Mouse (Mus musculus) intestine, embryonic 14.5 days (tissue): ENCODE results near the gene Laptm5. TPM values are rescaled to one million over a fixed set of nuclear protein-coding genes. Genes with fewer than 3 reads are reported as not detected.

Experiments used
- ATAC-seq: fragments of 200-750 bp; cut with Nextera tagmentation; replicated peaks from 2 replicates; pipeline ENCODE4 v1.8.0; 2017; ENCODE audit warnings: low read depth, moderate number of reproducible peaks, moderate TSS enrichment, moderate library complexity; ENCODE audit not compliant: low FRiP score, low TSS enrichment
- DNase-seq: peaks from one replicate; pipeline ENCODE4 v3.0.0-alpha.2; 2018; ENCODE audit warnings: low spot score
- H3K27ac ChIP-seq: fragments of 300-500 bp; sonication (generic); 2 replicates; pipeline ENCODE4 v1.5.1; 2014; ENCODE audit warnings: low read depth, mild to moderate bottlenecking, control low read depth
- H3K27me3 ChIP-seq: fragments of 300-500 bp; sonication (generic); replicated peaks from 2 replicates; pipeline ENCODE4 v1.6.1; 2014; ENCODE audit warnings: low read length, control low read depth; ENCODE audit not compliant: control insufficient read depth, insufficient read depth
- H3K36me3 ChIP-seq: fragments of 300-500 bp; sonication (generic); 2 replicates; pipeline ENCODE4 v1.6.1; 2014; ENCODE audit warnings: low read length, control low read depth; ENCODE audit not compliant: control insufficient read depth, insufficient read depth
- H3K4me1 ChIP-seq: fragments of 300-500 bp; sonication (generic); replicated peaks from 2 replicates; pipeline ENCODE4 v1.6.1; 2014; ENCODE audit warnings: low read length, control low read depth, mixed read lengths; ENCODE audit not compliant: control insufficient read depth, insufficient read depth
- H3K4me2 ChIP-seq: fragments of 300-500 bp; sonication (generic); 2 replicates; pipeline ENCODE4 v1.6.1; 2014; ENCODE audit warnings: low read length
- H3K4me3 ChIP-seq: fragments of 300-500 bp; sonication (generic); 2 replicates; pipeline ENCODE4 v1.5.1; 2014; ENCODE audit warnings: low read depth, low read length, control low read depth, mixed read lengths
- H3K9ac ChIP-seq: fragments of 300-500 bp; sonication (generic); 2 replicates; pipeline ENCODE4 v1.6.1; 2014; ENCODE audit warnings: mild to moderate bottlenecking, low read length
- H3K9me3 ChIP-seq: fragments of 300-500 bp; sonication (generic); 2 replicates; pipeline ENCODE4 v1.6.1; 2016; ENCODE audit warnings: low read length, control low read depth; ENCODE audit not compliant: control insufficient read depth
- WGBS: fragments of 180-500 bp; shearing (Covaris S2); extraction: QIAGEN DNeasy Blood & Tissue Kit; methylation state at CpG from one replicate; pipeline ENCODE4 v1.1.7; 2014; 5-methylcytosine and 5-hydroxymethylcytosine counted together
- polyA plus RNA-seq: library from polyadenylated mRNA; unstranded; fragments of >200 nt; fragmentation: Nextera tagmentation; extraction: Ambion mirVana; gene quantifications from 2 replicates; pipeline ENCODE4 v1.2.1, GENCODE M21; 2014

Gene Laptm5
- 37.2 and 40.6 TPM in 2 replicates for polyA plus RNA-seq

DNA sequence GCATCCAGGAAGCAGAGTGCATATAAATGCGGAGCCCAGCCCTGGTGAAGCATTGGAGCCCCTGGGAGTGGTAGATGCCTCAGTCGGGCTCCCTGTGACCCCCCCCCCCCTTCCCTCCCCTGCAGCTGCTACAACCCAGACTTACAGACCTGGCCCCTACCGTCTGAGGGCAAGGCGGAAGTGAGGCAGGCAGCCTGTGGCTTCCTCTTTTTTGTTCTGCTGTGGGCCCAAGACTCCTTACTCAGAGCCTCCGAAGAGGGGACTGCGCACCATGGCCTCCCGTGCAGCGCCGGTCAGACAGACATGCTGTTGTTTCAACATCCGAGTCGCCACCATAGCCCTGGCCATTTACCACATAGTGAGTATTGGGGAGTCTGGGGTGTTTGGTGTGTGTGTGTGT lies at the start of gene Laptm5:
Gene Laptm5, plus strand, starts transcription at position 49 of the 400 bp plus-strand sequence.
- ATAC-seq (no peak), DNase-seq (no peak)
- H3K9ac ChIP-seq: no peak within 1 kb of the TSS
- 63% methylated on average over 11 of the region's 11 CpGs for WGBS
- H3K27me3 ChIP-seq: no peaks in the 10 kb centered on the region
- H3K27ac ChIP-seq: no peak within 1 kb of the TSS
- no peak within 1 kb of the TSS for H3K4me2 ChIP-seq
- H3K4me1 ChIP-seq: no peaks in the 10 kb centered on the region
- H3K4me3 ChIP-seq: no peak within 1 kb of the TSS
- no peaks in the 10 kb centered on the region for H3K36me3 ChIP-seq
- H3K9me3 ChIP-seq: no peaks in the 10 kb centered on the region

DNA sequence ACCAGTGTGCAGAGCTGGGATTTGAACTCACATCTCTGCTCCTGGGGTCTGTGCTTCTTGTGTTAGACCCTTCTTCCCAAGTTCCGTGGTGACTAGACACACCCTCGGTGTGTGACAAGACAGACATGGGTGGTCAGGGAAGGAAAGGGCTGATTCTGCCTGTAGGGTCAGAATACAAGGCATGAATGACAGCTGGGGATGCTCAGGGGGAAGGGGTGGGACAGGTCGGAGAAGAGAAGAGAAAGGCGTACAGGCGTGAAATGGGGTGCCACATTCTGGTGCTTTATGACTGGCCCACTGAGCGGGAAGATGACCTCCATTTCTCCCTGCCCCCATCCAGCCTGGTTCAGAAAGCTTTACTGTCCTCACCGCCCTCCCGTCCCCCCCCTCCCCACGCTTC lies 47.5 kb upstream of the Laptm5 start:
- no peak for ATAC-seq
- H3K4me1 ChIP-seq: peaks cover 12% of the 10 kb centered on the region; the same call in 1 of the 2 replicates
- H3K27me3 ChIP-seq: peaks cover 6% of the 10 kb centered on the region; the same call in 1 of the 2 replicates
- H3K9ac ChIP-seq: no peak overlapping the region
- H3K9me3 ChIP-seq: no peaks in the 10 kb centered on the region
- no peak for DNase-seq
- H3K4me2 ChIP-seq: no peak overlapping the region
- H3K27ac ChIP-seq: no peak overlapping the region
- no peak overlapping the region for H3K4me3 ChIP-seq
- WGBS: 45% methylated on average over 7 of the region's 9 CpGs
- no peaks in the 10 kb centered on the region for H3K36me3 ChIP-seq

DNA sequence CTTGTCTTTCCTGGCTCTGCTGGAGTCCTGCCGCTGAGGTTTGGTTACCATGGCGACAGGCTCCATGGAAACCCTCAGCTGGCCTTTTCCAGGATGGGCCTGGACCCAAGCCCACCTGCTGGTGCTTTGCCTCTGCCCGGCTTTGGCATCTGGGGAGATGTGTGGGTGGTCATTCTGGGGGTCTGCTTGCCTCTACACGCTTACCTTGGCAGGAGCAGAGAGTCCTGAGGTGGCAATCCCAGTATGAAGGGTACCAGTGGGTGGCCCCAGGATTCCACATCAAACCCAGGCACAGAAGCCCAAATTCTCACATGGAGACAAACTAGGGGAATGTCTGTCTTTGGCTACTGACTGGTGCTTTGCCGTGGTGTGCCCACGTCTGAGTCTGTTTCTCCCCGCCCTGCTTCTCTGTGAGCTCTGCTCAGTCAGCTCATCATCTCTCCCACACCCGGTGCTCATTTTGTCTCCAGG lies 47.0 kb upstream of the Laptm5 start:
- DNase-seq: no peak
- WGBS: 30% methylated on average over 8 of the region's 8 CpGs
- peaks cover 6% of the 10 kb centered on the region; the same call in 1 of the 2 replicates for H3K27me3 ChIP-seq

DNA sequence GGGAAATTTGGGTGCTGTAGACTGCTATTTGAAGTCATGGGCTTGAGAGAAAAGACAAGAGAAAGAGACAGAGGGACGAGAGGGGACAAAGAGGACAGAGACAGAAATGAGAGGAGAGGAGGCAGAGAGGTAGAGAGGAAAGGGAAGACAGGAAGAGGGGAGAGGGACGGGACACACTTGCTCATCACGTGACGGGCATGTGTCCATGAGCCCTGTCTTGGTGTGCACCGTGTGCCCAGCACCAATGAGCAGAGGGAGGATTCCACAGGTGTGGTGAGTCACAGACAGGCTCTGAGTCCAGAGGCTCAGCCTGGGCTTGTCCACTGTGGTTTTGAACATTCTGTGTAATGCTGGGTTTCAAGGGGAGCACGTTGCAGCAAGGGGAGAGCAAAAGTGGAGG lies 45.0 kb upstream of the Laptm5 start:
- no peak overlapping the region for H3K4me2 ChIP-seq
- WGBS: 72% methylated on average over 6 of the region's 6 CpGs
- no peaks in the 10 kb centered on the region for H3K36me3 ChIP-seq
- H3K27me3 ChIP-seq: no peaks in the 10 kb centered on the region
- H3K4me1 ChIP-seq: 0 out of 2 replicates have a peak, but pooled peaks cover 5% of the 10 kb centered on the region
- no peak overlapping the region for H3K27ac ChIP-seq
- no peak overlapping the region for H3K4me3 ChIP-seq
- ATAC-seq: no peak
- H3K9me3 ChIP-seq: no peaks in the 10 kb centered on the region
- H3K9ac ChIP-seq: no peak overlapping the region
- DNase-seq: no peak

More for the DNA sequence above, 47.0 kb upstream of the Laptm5 start:
- no peak overlapping the region for H3K4me3 ChIP-seq
- no peaks in the 10 kb centered on the region for H3K9me3 ChIP-seq
- H3K36me3 ChIP-seq: no peaks in the 10 kb centered on the region
- no peak overlapping the region for H3K4me2 ChIP-seq
- H3K27ac ChIP-seq: no peak overlapping the region
- peaks cover 12% of the 10 kb centered on the region; the same call in 1 of the 2 replicates for H3K4me1 ChIP-seq
- H3K9ac ChIP-seq: no peak overlapping the region
- no peak for ATAC-seq

DNA sequence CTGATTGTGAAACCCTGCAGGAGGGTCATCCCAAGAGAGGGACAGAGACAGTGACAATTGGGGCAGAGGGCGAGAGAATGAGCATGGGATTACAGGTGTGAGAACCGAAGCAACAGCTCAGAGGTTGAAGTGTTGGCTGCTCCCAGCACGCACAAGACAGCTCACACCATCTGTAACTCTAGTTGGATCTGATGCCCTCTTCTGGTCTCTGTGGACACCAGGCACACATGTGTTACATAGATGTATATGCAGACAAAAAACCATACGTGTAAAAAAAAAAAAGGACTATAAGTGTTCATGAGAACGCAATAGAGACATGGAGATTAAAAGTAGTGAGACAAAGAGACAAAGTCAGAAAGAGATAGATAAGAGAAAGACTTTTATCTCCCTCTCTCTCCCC lies 44.1 kb upstream of the Laptm5 start:
- no peak overlapping the region for H3K4me3 ChIP-seq
- H3K27me3 ChIP-seq: no peaks in the 10 kb centered on the region
- no peak overlapping the region for H3K4me2 ChIP-seq
- 57% methylated on average over 5 of the region's 5 CpGs for WGBS
- H3K36me3 ChIP-seq: no peaks in the 10 kb centered on the region
- ATAC-seq (no peak), DNase-seq (no peak)
- no peak overlapping the region for H3K27ac ChIP-seq
- H3K9me3 ChIP-seq: no peaks in the 10 kb centered on the region
- 0 out of 2 replicates have a peak, but pooled peaks cover 5% of the 10 kb centered on the region for H3K4me1 ChIP-seq
- H3K9ac ChIP-seq: no peak overlapping the region

DNA sequence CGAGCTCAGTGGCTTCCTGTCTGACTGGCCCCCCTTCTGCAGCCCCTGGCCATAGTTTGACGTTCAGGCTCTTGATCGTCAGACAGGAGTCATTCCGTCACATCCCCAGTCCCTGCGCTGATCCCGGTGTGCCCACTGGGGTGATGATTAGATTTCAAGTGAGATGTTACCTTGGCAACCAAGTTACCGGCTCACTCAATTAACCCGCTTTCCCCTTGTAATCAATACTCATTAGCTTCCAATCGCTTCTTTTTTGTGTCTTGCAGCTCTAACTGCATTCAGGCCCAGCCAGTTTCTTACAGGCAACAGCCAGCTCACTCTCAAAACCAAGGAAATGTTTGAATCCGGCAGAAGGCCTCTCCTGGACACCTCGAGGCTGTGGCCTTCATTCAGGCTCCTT lies 40.5 kb upstream of the Laptm5 start:
- H3K4me2 ChIP-seq: no peak overlapping the region
- DNase-seq: no peak
- no peak overlapping the region for H3K27ac ChIP-seq
- no peaks in the 10 kb centered on the region for H3K36me3 ChIP-seq
- 70% methylated on average over 11 of the region's 11 CpGs for WGBS
- H3K27me3 ChIP-seq: 0 out of 2 replicates have a peak, but pooled peaks cover 5% of the 10 kb centered on the region
- no peak for ATAC-seq
- no peaks in the 10 kb centered on the region for H3K9me3 ChIP-seq
- no peak overlapping the region for H3K4me3 ChIP-seq
- no peak overlapping the region for H3K9ac ChIP-seq
- H3K4me1 ChIP-seq: peaks cover 16% of the 10 kb centered on the region

DNA sequence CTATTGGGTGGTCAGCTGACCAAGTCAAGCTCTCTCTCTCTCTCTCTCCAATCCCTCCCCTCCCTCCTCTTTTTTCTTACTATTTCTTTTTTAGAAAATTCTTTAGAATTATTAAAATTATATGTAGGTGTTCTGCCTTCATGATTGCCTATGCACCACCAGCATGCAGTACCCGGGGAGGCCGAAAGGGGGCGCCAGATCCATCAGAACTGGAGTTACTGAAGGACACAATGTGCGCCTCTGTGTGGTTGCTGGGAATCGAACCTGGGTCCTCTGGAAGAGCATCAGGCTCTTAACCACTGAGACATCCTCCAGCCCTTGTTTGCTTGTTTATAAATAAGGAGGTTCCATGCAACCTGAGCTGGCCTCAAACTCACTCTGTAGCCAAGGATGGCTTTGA lies 39.5 kb upstream of the Laptm5 start:
- Histone ChIP-seq H3K27me3 (0 out of 2 replicates have a peak, but pooled peaks cover 5% of the 10 kb centered on the region), H3K27ac (no peak overlapping the region), H3K9ac (no peak overlapping the region), H3K36me3 (no peaks in the 10 kb centered on the region), H3K9me3 (no peaks in the 10 kb centered on the region), H3K4me2 (no peak overlapping the region), H3K4me3 (no peak overlapping the region), H3K4me1 (peaks cover 16% of the 10 kb centered on the region)
- DNase-seq (no peak), ATAC-seq (no peak)
- WGBS: 78% methylated on average over 5 of the region's 5 CpGs

DNA sequence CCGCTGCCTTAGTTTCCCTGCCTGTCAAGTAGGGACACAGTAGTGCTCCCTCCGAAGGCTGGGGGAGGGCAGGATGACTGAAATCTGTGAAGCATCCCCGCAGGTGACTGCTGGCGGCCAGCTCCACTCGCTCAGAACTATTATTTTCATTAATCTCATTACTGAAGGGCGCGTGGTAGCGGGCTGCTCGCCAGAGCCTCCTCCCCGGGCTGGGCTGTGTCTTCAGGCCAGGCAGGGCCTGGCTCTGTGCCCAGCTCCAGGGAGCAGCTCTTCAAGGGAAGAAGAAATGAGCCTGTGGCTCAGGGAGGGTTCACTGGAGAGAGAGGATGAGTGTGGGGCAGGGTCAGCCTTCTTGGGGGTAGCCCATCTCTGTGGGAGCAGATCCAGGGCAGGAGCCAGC lies 38.3 kb upstream of the Laptm5 start:
- Histone ChIP-seq H3K27ac (0 out of 2 replicates have a peak overlapping the region, but pooled peaks have one; percentile 4), H3K9ac (no peak overlapping the region), H3K36me3 (no peaks in the 10 kb centered on the region), H3K27me3 (0 out of 2 replicates have a peak, but pooled peaks cover 5% of the 10 kb centered on the region), H3K4me1 (peaks cover 20% of the 10 kb centered on the region), H3K4me2 (no peak overlapping the region), H3K9me3 (no peaks in the 10 kb centered on the region), H3K4me3 (no peak overlapping the region)
- DNase-seq (peak; percentile 80), ATAC-seq (peak; percentile 56; the same call in 1 of the 2 replicates)
- 17% methylated on average over 10 of the region's 10 CpGs for WGBS
